Mouse (Mus musculus) hindbrain, embryonic 12.5 days (tissue): Measurements from ENCODE around the gene Jazf1. TPM values are rescaled to one million over a fixed set of nuclear protein-coding genes. Genes with fewer than 3 reads are reported as not detected.

Source experiments
- ATAC-seq: fragments of 200-750 bp; cut with Nextera tagmentation; 2 replicates; pipeline ENCODE4 v1.8.0; 2017; ENCODE audit warnings: moderate TSS enrichment; ENCODE audit not compliant: low FRiP score
- H3K27ac ChIP-seq: fragments of 300-500 bp; sonication (generic); 2 replicates; pipeline ENCODE4 v1.5.1; 2016; ENCODE audit warnings: mild to moderate bottlenecking
- H3K27me3 ChIP-seq: fragments of 300-500 bp; sonication (generic); 2 replicates; pipeline ENCODE4 v1.6.1; 2016; ENCODE audit warnings: mild to moderate bottlenecking
- H3K36me3 ChIP-seq: fragments of 300-500 bp; sonication (generic); 2 replicates; pipeline ENCODE4 v1.6.1; 2016; ENCODE audit warnings: mild to moderate bottlenecking
- H3K4me1 ChIP-seq: fragments of 300-500 bp; sonication (generic); 2 replicates; pipeline ENCODE4 v1.6.1; 2016
- H3K4me2 ChIP-seq: fragments of 300-500 bp; sonication (generic); replicated peaks from 2 replicates; pipeline ENCODE4 v1.6.1; 2016; ENCODE audit warnings: mild to moderate bottlenecking
- H3K4me3 ChIP-seq: fragments of 300-500 bp; sonication (generic); 2 replicates; pipeline ENCODE4 v1.5.1; 2016; ENCODE audit warnings: mild to moderate bottlenecking
- H3K9ac ChIP-seq: fragments of 300-500 bp; sonication (generic); 2 replicates; pipeline ENCODE4 v1.6.1; 2016; ENCODE audit warnings: mild to moderate bottlenecking, moderate library complexity
- H3K9me3 ChIP-seq: fragments of 300-500 bp; sonication (generic); replicated peaks from 2 replicates; pipeline ENCODE4 v1.6.1; 2016; ENCODE audit warnings: mild to moderate bottlenecking
- WGBS: fragments of 180-500 bp; shearing (Covaris S2); methylation state at CpG from one replicate; pipeline ENCODE4 v1.1.7; 2016; 5-methylcytosine and 5-hydroxymethylcytosine counted together
- polyA plus RNA-seq: library from polyadenylated mRNA; unstranded; fragments of >200 nt; fragmentation: Nextera tagmentation; extraction: Ambion mirVana; gene quantifications from 2 replicates; pipeline ENCODE4 v1.2.1, GENCODE M21; 2016

Gene Jazf1
- polyA plus RNA-seq, 1 experiment from 2014 or later = 15.8 TPM

GRCm38 (mm10) chr6:52795029-52795841 is 273.2 kb downstream of the Jazf1 start:
- no peak overlapping the region for H3K9ac ChIP-seq
- H3K4me1 ChIP-seq = peaks cover 15% of the 10 kb centered on the region
- H3K9me3 ChIP-seq = no peaks in the 10 kb centered on the region
- H3K27ac ChIP-seq = no peak overlapping the region
- WGBS = 72% methylated on average over 16 of the region's 16 CpGs
- no peak overlapping the region for H3K4me3 ChIP-seq
- H3K4me2 ChIP-seq = no peak overlapping the region
- ATAC-seq = no peak
- H3K36me3 ChIP-seq = no peaks in the 10 kb centered on the region
- no peaks in the 10 kb centered on the region for H3K27me3 ChIP-seq

- Histone ChIP-seq H3K27me3 (no peaks in the 10 kb centered on the region), H3K36me3 (no peaks in the 10 kb centered on the region), H3K9me3 (no peaks in the 10 kb centered on the region), H3K4me2 (no peak overlapping the region), H3K4me1 (peaks cover 18% of the 10 kb centered on the region), H3K4me3 (no peak overlapping the region), H3K9ac (no peak overlapping the region), H3K27ac (no peak overlapping the region)
- 82% methylated on average over 3 of the region's 3 CpGs for WGBS
- no peak for ATAC-seq
Observed at GRCm38 (mm10) chr6:52792455-52792854, 276.0 kb downstream of the Jazf1 start.

- H3K4me2 ChIP-seq = no peak overlapping the region
- H3K27me3 ChIP-seq = no peaks in the 10 kb centered on the region
- 74% methylated on average over 4 of the region's 4 CpGs for WGBS
- no peak overlapping the region for H3K9ac ChIP-seq
- no peaks in the 10 kb centered on the region for H3K9me3 ChIP-seq
- H3K27ac ChIP-seq = no peak overlapping the region
- H3K36me3 ChIP-seq = no peaks in the 10 kb centered on the region
- peaks cover 9% of the 10 kb centered on the region; the same call in 1 of the 2 replicates for H3K4me1 ChIP-seq
- no peak overlapping the region for H3K4me3 ChIP-seq
- ATAC-seq = no peak
Observed at GRCm38 (mm10) chr6:52790781-52791180, 277.6 kb downstream of the Jazf1 start.

- Histone ChIP-seq H3K4me1 (peaks cover 6% of the 10 kb centered on the region; the same call in 1 of the 2 replicates), H3K36me3 (no peaks in the 10 kb centered on the region), H3K9me3 (no peaks in the 10 kb centered on the region), H3K9ac (no peak overlapping the region), H3K4me3 (no peak overlapping the region), H3K27me3 (no peaks in the 10 kb centered on the region), H3K27ac (no peak overlapping the region), H3K4me2 (no peak overlapping the region)
- WGBS = 80% methylated on average over 10 of the region's 10 CpGs
- ATAC-seq = no peak
Observed at GRCm38 (mm10) chr6:52790316-52790715, 278.1 kb downstream of the Jazf1 start.

- H3K9me3 ChIP-seq = no peaks in the 10 kb centered on the region
- no peak overlapping the region for H3K4me2 ChIP-seq
- H3K27me3 ChIP-seq = no peaks in the 10 kb centered on the region
- H3K4me3 ChIP-seq = no peak overlapping the region
- H3K36me3 ChIP-seq = no peaks in the 10 kb centered on the region; the same call in 1 of the 2 replicates
- ATAC-seq = no peak
- 85% methylated on average over 5 of the region's 5 CpGs for WGBS
- H3K4me1 ChIP-seq = no peaks in the 10 kb centered on the region; the same call in 1 of the 2 replicates
- H3K27ac ChIP-seq = no peak overlapping the region
- H3K9ac ChIP-seq = no peak overlapping the region
Observed at GRCm38 (mm10) chr6:52779546-52779945, 288.9 kb downstream of the Jazf1 start.

GRCm38 (mm10) chr6:52778523-52778922 is 289.9 kb downstream of the Jazf1 start:
- Histone ChIP-seq H3K9ac (no peak overlapping the region), H3K4me2 (no peak overlapping the region), H3K4me3 (no peak overlapping the region), H3K27ac (no peak overlapping the region), H3K27me3 (no peaks in the 10 kb centered on the region), H3K9me3 (no peaks in the 10 kb centered on the region), H3K4me1 (no peaks in the 10 kb centered on the region; the same call in 1 of the 2 replicates), H3K36me3 (no peaks in the 10 kb centered on the region; the same call in 1 of the 2 replicates)
- no peak for ATAC-seq
- 83% methylated on average over 5 of the region's 5 CpGs for WGBS

GRCm38 (mm10) chr6:52777034-52777433 is 291.4 kb downstream of the Jazf1 start:
- 85% methylated on average over 8 of the region's 8 CpGs for WGBS
- ATAC-seq = no peak
- Histone ChIP-seq H3K27ac (no peak overlapping the region), H3K4me3 (no peak overlapping the region), H3K36me3 (no peaks in the 10 kb centered on the region; the same call in none of the 2 replicates), H3K4me1 (no peaks in the 10 kb centered on the region; the same call in 1 of the 2 replicates), H3K9me3 (no peaks in the 10 kb centered on the region), H3K9ac (no peak overlapping the region), H3K4me2 (no peak overlapping the region), H3K27me3 (no peaks in the 10 kb centered on the region)

GRCm38 (mm10) chr6:52775956-52776355 is 292.5 kb downstream of the Jazf1 start:
- Histone ChIP-seq H3K36me3 (no peaks in the 10 kb centered on the region; the same call in none of the 2 replicates), H3K27me3 (no peaks in the 10 kb centered on the region), H3K9me3 (no peaks in the 10 kb centered on the region), H3K27ac (no peak overlapping the region), H3K4me2 (no peak overlapping the region), H3K4me3 (no peak overlapping the region), H3K4me1 (no peaks in the 10 kb centered on the region; the same call in 1 of the 2 replicates), H3K9ac (no peak overlapping the region)
- 87% methylated on average over 8 of the region's 8 CpGs for WGBS
- no peak for ATAC-seq

- H3K4me3 ChIP-seq = no peak overlapping the region
- H3K36me3 ChIP-seq = peaks cover under 1% of the 10 kb centered on the region
- no peak overlapping the region for H3K4me2 ChIP-seq
- no peaks in the 10 kb centered on the region; the same call in 1 of the 2 replicates for H3K4me1 ChIP-seq
- H3K9me3 ChIP-seq = no peaks in the 10 kb centered on the region
- WGBS = 71% methylated on average over 3 of the region's 3 CpGs
- no peaks in the 10 kb centered on the region for H3K27me3 ChIP-seq
- no peak overlapping the region for H3K9ac ChIP-seq
- ATAC-seq = no peak
- H3K27ac ChIP-seq = no peak overlapping the region
Observed at GRCm38 (mm10) chr6:52775350-52775749, 293.1 kb downstream of the Jazf1 start.

- no peak overlapping the region for H3K9ac ChIP-seq
- no peak overlapping the region for H3K27ac ChIP-seq
- no peak for ATAC-seq
- no peaks in the 10 kb centered on the region for H3K27me3 ChIP-seq
- no peaks in the 10 kb centered on the region; the same call in 1 of the 2 replicates for H3K4me1 ChIP-seq
- no peaks in the 10 kb centered on the region for H3K9me3 ChIP-seq
- H3K4me2 ChIP-seq = no peak overlapping the region
- peaks cover 15% of the 10 kb centered on the region for H3K36me3 ChIP-seq
- 85% methylated on average over 5 of the region's 5 CpGs for WGBS
- no peak overlapping the region for H3K4me3 ChIP-seq
Observed at GRCm38 (mm10) chr6:52773132-52773531, 295.3 kb downstream of the Jazf1 start.

- Histone ChIP-seq H3K4me1 (no peaks in the 10 kb centered on the region), H3K36me3 (peaks cover 33% of the 10 kb centered on the region)
- 73% methylated on average over 1 of the region's 1 CpGs for WGBS
Observed at GRCm38 (mm10) chr6:52770789-52771188, 297.6 kb downstream of the Jazf1 start.

GRCm38 (mm10) chr6:52765206-52765605 is 303.2 kb downstream of the Jazf1 start:
- peaks cover 41% of the 10 kb centered on the region for H3K36me3 ChIP-seq
- no peak overlapping the region for H3K4me3 ChIP-seq

More at GRCm38 (mm10) chr6:52770789-52771188, 297.6 kb downstream of the Jazf1 start:
- no peaks in the 10 kb centered on the region for H3K27me3 ChIP-seq
- H3K4me3 ChIP-seq = no peak overlapping the region
- H3K9ac ChIP-seq = no peak overlapping the region
- H3K27ac ChIP-seq = no peak overlapping the region
- H3K4me2 ChIP-seq = no peak overlapping the region
- no peak for ATAC-seq
- no peaks in the 10 kb centered on the region for H3K9me3 ChIP-seq

GRCm38 (mm10) chr6:52752832-52753231 is 315.6 kb downstream of the Jazf1 start:
- whole genome bisulfite sequencing = 95% methylated on average over 5 of the region's 5 CpGs
- Histone ChIP-seq H3K4me2 (no peak overlapping the region), H3K4me3 (no peak overlapping the region), H3K36me3 (peaks cover 34% of the 10 kb centered on the region), H3K9ac (no peak overlapping the region), H3K27me3 (no peaks in the 10 kb centered on the region), H3K4me1 (no peaks in the 10 kb centered on the region), H3K27ac (no peak overlapping the region), H3K9me3 (no peaks in the 10 kb centered on the region)
- ATAC-seq = no peak

More at GRCm38 (mm10) chr6:52765206-52765605, 303.2 kb downstream of the Jazf1 start:
- Histone ChIP-seq H3K4me2 (no peak overlapping the region), H3K27me3 (no peaks in the 10 kb centered on the region), H3K27ac (no peak overlapping the region), H3K9me3 (no peaks in the 10 kb centered on the region), H3K4me1 (no peaks in the 10 kb centered on the region), H3K9ac (no peak overlapping the region)
- 70% methylated on average over 7 of the region's 7 CpGs for WGBS
- ATAC-seq = no peak
